Mouse (Mus musculus) testis, adult 2 months (tissue): ENCODE measurements around the gene Ercc4.

Source experiments
- CTCF ChIP-seq: fragments of 200-500 bp; IDR thresholded peaks from 2 replicates; pipeline ENCODE4 v1.5.1; 2012; ENCODE audit warnings: low read depth, mild to moderate bottlenecking, inconsistent platforms, low read length, moderate library complexity; ENCODE audit not compliant: control insufficient read depth, insufficient read depth, insufficient replicate concordance
- POLR2A ChIP-seq: fragments of 200-500 bp; IDR thresholded peaks from 2 replicates; pipeline ENCODE4 v1.6.1; 2012; ENCODE audit warnings: low read depth, mild to moderate bottlenecking, inconsistent platforms, low read length, moderate library complexity; ENCODE audit not compliant: control insufficient read depth

DNA sequence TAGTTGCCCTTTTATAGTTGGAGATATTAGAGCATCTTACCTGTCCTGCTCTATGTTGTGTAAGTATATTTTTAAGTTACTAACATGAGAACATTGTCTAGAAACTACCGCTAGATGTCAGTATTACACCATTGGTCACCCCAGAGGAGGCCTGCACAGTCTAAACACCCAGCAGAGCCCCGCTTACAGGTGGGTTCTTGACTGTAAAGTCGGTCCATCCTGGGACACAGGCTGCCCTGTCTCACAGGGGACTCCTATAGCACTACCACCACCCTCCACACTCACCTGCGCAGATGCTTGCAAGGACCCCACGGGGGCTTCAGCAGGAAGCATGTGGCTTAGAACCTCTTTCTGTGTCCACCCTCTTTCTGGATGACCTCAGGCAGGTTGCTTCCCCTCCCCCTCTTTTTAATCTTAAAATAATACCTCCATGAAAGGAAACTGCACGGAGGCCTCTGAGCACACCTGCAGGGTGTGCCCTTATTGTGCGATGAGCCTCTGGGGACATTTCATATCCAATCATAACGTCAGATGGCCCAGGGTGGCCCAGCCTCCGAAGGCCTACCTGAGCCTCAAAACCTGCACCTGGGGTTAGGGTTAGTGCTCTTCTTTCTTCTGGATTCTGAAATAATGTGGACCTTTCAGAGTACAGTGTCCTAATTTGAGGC lies 7.9 kb downstream of the Ercc4 start:
- no peak for TF ChIP-seq POLR2A
- no peak for TF ChIP-seq CTCF
